Mouse (Mus musculus) lung, postnatal 25 days (tissue): ENCODE data around the gene Wdr24.
A peak's percentile ranks its signal among the peaks of the same experiment; 100 is the strongest.
"Not testable (repeated sequence)": the region's sequence is repeated elsewhere in the genome, so short reads cannot be mapped to it uniquely, and the experiment has no call there.

Experiments used
- DNase-seq: peaks from one replicate; pipeline ENCODE4 v3.0.0; 2022; ENCODE audit warnings: low spot score

The Wdr24 gene

GRCm38 (mm10) chr17:25807452-25807851, 16.0 kb upstream of the Wdr24 start:
- not testable (repeated sequence) for DNase-seq

- no peak for DNase-seq
Measured at GRCm38 (mm10) chr17:25808028-25808427, 15.4 kb upstream of the Wdr24 start.

- DNase-seq: peak; percentile 45
Measured at GRCm38 (mm10) chr17:25808789-25809605, 14.4 kb upstream of the Wdr24 start, which contains the start of gene Fbxl16. Gene Fbxl16, plus strand, starts transcription at chr17:25809085.

- no peak for DNase-seq
Measured at GRCm38 (mm10) chr17:25809606-25810340, 13.7 kb upstream of the Wdr24 start.

GRCm38 (mm10) chr17:25810890-25811289, 12.5 kb upstream of the Wdr24 start:
- no peak for DNase-seq

- DNase-seq: peak; percentile 68
Measured at GRCm38 (mm10) chr17:25813471-25813870, 10.0 kb upstream of the Wdr24 start.

- no peak for DNase-seq
Measured at GRCm38 (mm10) chr17:25817662-25818061, 5.8 kb upstream of the Wdr24 start.

- no peak for DNase-seq
Measured at GRCm38 (mm10) chr17:25818851-25819780, 4.3 kb upstream of the Wdr24 start.

GRCm38 (mm10) chr17:25824362-25825142, 1.1 kb downstream of the Wdr24 start:
- no peak for DNase-seq

- DNase-seq: no peak
Measured at GRCm38 (mm10) chr17:25825311-25825710, 1.9 kb downstream of the Wdr24 start.

GRCm38 (mm10) chr17:25825984-25826570, 2.6 kb downstream of the Wdr24 start:
- DNase-seq: no peak

GRCm38 (mm10) chr17:25827011-25827410, 3.6 kb downstream of the Wdr24 start:
- no peak for DNase-seq

GRCm38 (mm10) chr17:25827546-25828222, 4.3 kb downstream of the Wdr24 start:
- no peak for DNase-seq

- no peak for DNase-seq
Measured at GRCm38 (mm10) chr17:25828223-25828594, 4.8 kb downstream of the Wdr24 start.

GRCm38 (mm10) chr17:25828712-25829557, 5.5 kb downstream of the Wdr24 start, which contains the start of gene Jmjd8:
Gene Jmjd8, plus strand, starts transcription at chr17:25828867.
- peak; percentile 73 for DNase-seq

GRCm38 (mm10) chr17:25829558-25830017, 6.2 kb downstream of the Wdr24 start:
- DNase-seq: no peak

GRCm38 (mm10) chr17:25830200-25830753, 6.8 kb downstream of the Wdr24 start:
- no peak for DNase-seq

- no peak for DNase-seq
Measured at GRCm38 (mm10) chr17:25830806-25831431, 7.5 kb downstream of the Wdr24 start.
